Mouse (Mus musculus) liver, embryonic 11.5 days (tissue): ENCODE data around the gene Serpine2. TPM values are rescaled to one million over a fixed set of nuclear protein-coding genes. Genes with fewer than 3 reads are reported as not detected.

Experiments used
- ATAC-seq: fragments of 200-750 bp; cut with Nextera tagmentation; replicated peaks from 2 replicates; pipeline ENCODE4 v1.8.0; 2017; ENCODE audit warnings: moderate number of reproducible peaks, mild to moderate bottlenecking, moderate TSS enrichment, moderate library complexity; ENCODE audit not compliant: low FRiP score
- DNase-seq: peaks from one replicate; pipeline ENCODE4 v3.0.0-alpha.2; 2017; ENCODE audit warnings: low spot score
- H3K27ac ChIP-seq: fragments of 300-500 bp; sonication (generic); 2 replicates; pipeline ENCODE4 v1.5.1; 2014; ENCODE audit warnings: mild to moderate bottlenecking, low read depth, low read length, control low read depth
- H3K27me3 ChIP-seq: fragments of 300-500 bp; sonication (generic); replicated peaks from 2 replicates; pipeline ENCODE4 v1.6.1; 2014; ENCODE audit warnings: low read length, mixed read lengths; ENCODE audit not compliant: control insufficient read depth, insufficient read depth
- H3K36me3 ChIP-seq: fragments of 300-500 bp; sonication (generic); 2 replicates; pipeline ENCODE4 v1.6.1; 2014; ENCODE audit warnings: mild to moderate bottlenecking, low read length, moderate library complexity, mixed read lengths; ENCODE audit not compliant: control insufficient read depth, insufficient read depth
- H3K4me1 ChIP-seq: fragments of 300-500 bp; sonication (generic); replicated peaks from 2 replicates; pipeline ENCODE4 v1.6.1; 2014; ENCODE audit warnings: low read length, mixed read lengths; ENCODE audit not compliant: control insufficient read depth, insufficient read depth
- H3K4me2 ChIP-seq: fragments of 300-500 bp; sonication (generic); 2 replicates; pipeline ENCODE4 v1.6.1; 2014; ENCODE audit warnings: mild to moderate bottlenecking, control low read depth, moderate library complexity
- H3K4me3 ChIP-seq: fragments of 300-500 bp; sonication (generic); 2 replicates; pipeline ENCODE4 v1.5.1; 2014; ENCODE audit warnings: low read depth, low read length, control low read depth
- H3K9ac ChIP-seq: fragments of 300-500 bp; sonication (generic); 2 replicates; pipeline ENCODE4 v1.6.1; 2014; ENCODE audit warnings: low read depth, low read length, control low read depth
- H3K9me3 ChIP-seq: fragments of 300-500 bp; sonication (generic); 2 replicates; pipeline ENCODE4 v1.6.1; 2016; ENCODE audit warnings: low read length, inconsistent platforms, mixed read lengths; ENCODE audit not compliant: control insufficient read depth
- WGBS: fragments of 180-500 bp; shearing (Covaris S2); extraction: QIAGEN DNeasy Blood & Tissue Kit; methylation state at CpG from one replicate; pipeline ENCODE4 v1.1.7; 2014; 5-methylcytosine and 5-hydroxymethylcytosine counted together
- polyA plus RNA-seq: library from polyadenylated mRNA; unstranded; fragments of >200 nt; fragmentation: Nextera tagmentation; extraction: Ambion mirVana; gene quantifications from 2 replicates; pipeline ENCODE4 v1.2.1, GENCODE M21; 2014

The Serpine2 gene
- polyA plus RNA-seq, 1 experiment from 2014 or later, result 30.1 TPM

GRCm38 (mm10) chr1:79757597-79757996 lies 103.4 kb downstream of the Serpine2 start:
- Histone ChIP-seq H3K27ac (no peak overlapping the region), H3K9ac (no peak overlapping the region), H3K36me3 (no peaks in the 10 kb centered on the region), H3K4me3 (no peak overlapping the region), H3K4me2 (no peak overlapping the region), H3K9me3 (no peaks in the 10 kb centered on the region), H3K4me1 (peaks cover 17% of the 10 kb centered on the region), H3K27me3 (no peaks in the 10 kb centered on the region)
- no peak for ATAC-seq
- 68% methylated on average over 4 of the region's 4 CpGs for WGBS
- no peak for DNase-seq

- 73% methylated on average over 7 of the region's 7 CpGs for WGBS
- no peak for DNase-seq
These were observed 103.8 kb downstream of the Serpine2 start for GRCm38 (mm10) chr1:79757161-79757560.

GRCm38 (mm10) chr1:79756417-79756816 lies 104.6 kb downstream of the Serpine2 start:
- 89% methylated on average over 5 of the region's 5 CpGs for WGBS
- DNase-seq (no peak), ATAC-seq (no peak)
- Histone ChIP-seq H3K4me3 (no peak overlapping the region), H3K9me3 (no peaks in the 10 kb centered on the region), H3K27ac (no peak overlapping the region), H3K27me3 (no peaks in the 10 kb centered on the region), H3K4me2 (no peak overlapping the region), H3K9ac (no peak overlapping the region), H3K36me3 (no peaks in the 10 kb centered on the region), H3K4me1 (peaks cover 11% of the 10 kb centered on the region)

More at GRCm38 (mm10) chr1:79757161-79757560, 103.8 kb downstream of the Serpine2 start:
- Histone ChIP-seq H3K4me3 (no peak overlapping the region), H3K27ac (no peak overlapping the region; the same call in 1 of the 2 replicates), H3K27me3 (no peaks in the 10 kb centered on the region), H3K4me1 (peaks cover 13% of the 10 kb centered on the region), H3K9ac (no peak overlapping the region), H3K4me2 (no peak overlapping the region), H3K9me3 (no peaks in the 10 kb centered on the region), H3K36me3 (no peaks in the 10 kb centered on the region)
- no peak for ATAC-seq

- no peak overlapping the region for H3K4me2 ChIP-seq
- 49% methylated on average over 2 of the region's 2 CpGs for WGBS
- peaks cover 11% of the 10 kb centered on the region; the same call in 1 of the 2 replicates for H3K4me1 ChIP-seq
These were observed 105.6 kb downstream of the Serpine2 start for GRCm38 (mm10) chr1:79755376-79755775.

GRCm38 (mm10) chr1:79754936-79755335 lies 106.0 kb downstream of the Serpine2 start:
- H3K9ac ChIP-seq, result no peak overlapping the region
- H3K4me2 ChIP-seq, result no peak overlapping the region
- no peak overlapping the region for H3K4me3 ChIP-seq
- no peak for ATAC-seq
- H3K27ac ChIP-seq, result no peak overlapping the region
- WGBS, result 82% methylated on average over 3 of the region's 3 CpGs
- H3K36me3 ChIP-seq, result no peaks in the 10 kb centered on the region
- H3K27me3 ChIP-seq, result no peaks in the 10 kb centered on the region
- H3K4me1 ChIP-seq, result peaks cover 9% of the 10 kb centered on the region; the same call in 1 of the 2 replicates
- DNase-seq, result no peak
- no peaks in the 10 kb centered on the region for H3K9me3 ChIP-seq

More at GRCm38 (mm10) chr1:79755376-79755775, 105.6 kb downstream of the Serpine2 start:
- ATAC-seq (no peak), DNase-seq (no peak)
- Histone ChIP-seq H3K4me3 (no peak overlapping the region), H3K36me3 (no peaks in the 10 kb centered on the region), H3K9ac (no peak overlapping the region), H3K27me3 (no peaks in the 10 kb centered on the region), H3K27ac (no peak overlapping the region), H3K9me3 (no peaks in the 10 kb centered on the region)

GRCm38 (mm10) chr1:79753456-79753855 lies 107.5 kb downstream of the Serpine2 start:
- Histone ChIP-seq H3K27me3 (no peaks in the 10 kb centered on the region), H3K27ac (no peak overlapping the region), H3K4me3 (no peak overlapping the region), H3K9ac (no peak overlapping the region), H3K4me2 (no peak overlapping the region), H3K9me3 (no peaks in the 10 kb centered on the region), H3K4me1 (peaks cover 6% of the 10 kb centered on the region; the same call in 1 of the 2 replicates), H3K36me3 (no peaks in the 10 kb centered on the region)
- ATAC-seq, result no peak
- no peak for DNase-seq
- WGBS, result 90% methylated on average over 3 of the region's 3 CpGs

- Histone ChIP-seq H3K27ac (no peak overlapping the region), H3K4me2 (no peak overlapping the region), H3K9ac (no peak overlapping the region), H3K4me3 (no peak overlapping the region), H3K4me1 (peaks cover 6% of the 10 kb centered on the region; the same call in 1 of the 2 replicates), H3K9me3 (no peaks in the 10 kb centered on the region), H3K27me3 (no peaks in the 10 kb centered on the region), H3K36me3 (no peaks in the 10 kb centered on the region)
- 78% methylated on average over 4 of the region's 4 CpGs for WGBS
- no peak for ATAC-seq
- DNase-seq, result no peak
These were observed 108.2 kb downstream of the Serpine2 start for GRCm38 (mm10) chr1:79752714-79753340.

- ATAC-seq, result no peak
- no peak for DNase-seq
- H3K4me2 ChIP-seq, result no peak overlapping the region
- no peaks in the 10 kb centered on the region for H3K27me3 ChIP-seq
- WGBS, result 54% methylated on average over 7 of the region's 7 CpGs
- H3K36me3 ChIP-seq, result no peaks in the 10 kb centered on the region
- peak overlapping the region; percentile 38; the same call in 1 of the 2 replicates for H3K27ac ChIP-seq
- peaks cover 6% of the 10 kb centered on the region; the same call in 1 of the 2 replicates for H3K4me1 ChIP-seq
- no peak overlapping the region for H3K4me3 ChIP-seq
- H3K9ac ChIP-seq, result no peak overlapping the region
- no peaks in the 10 kb centered on the region for H3K9me3 ChIP-seq
These were observed 108.8 kb downstream of the Serpine2 start for GRCm38 (mm10) chr1:79752015-79752695.
